Mouse (Mus musculus) lung, postnatal 0 days (tissue): ENCODE results near the gene Adk.

Source experiments
- CTCF ChIP-seq: IDR thresholded peaks from 2 replicates; pipeline ENCODE4 v1.5.1; 2016; ENCODE audit warnings: antibody characterized with exemption, mild to moderate bottlenecking
- EP300 ChIP-seq: IDR thresholded peaks from 2 replicates; pipeline ENCODE4 v1.6.1; 2016; ENCODE audit warnings: antibody characterized with exemption, mild to moderate bottlenecking, control low read depth

GRCm38 (mm10) chr14:21223456-21223855, 171.1 kb downstream of the Adk start:
- no peak for TF ChIP-seq EP300
- TF ChIP-seq CTCF: no peak
